Mouse (Mus musculus) limb, embryonic 14.5 days (tissue): Measurements from ENCODE around the gene Ppp1r9b. TPM values are rescaled to one million over a fixed set of nuclear protein-coding genes. Genes with fewer than 3 reads are reported as not detected.

Experiments used
- ATAC-seq: fragments of 200-750 bp; cut with Nextera tagmentation; 2 replicates; pipeline ENCODE4 v1.8.0; 2017; ENCODE audit warnings: low read depth, moderate number of reproducible peaks, moderate TSS enrichment; ENCODE audit not compliant: low FRiP score
- DNase-seq: peaks from one replicate; pipeline ENCODE4 v3.0.0-alpha.2; 2015; ENCODE audit warnings: low spot score
- H3K27ac ChIP-seq: fragments of 300-500 bp; sonication (generic); replicated peaks from 2 replicates; pipeline ENCODE4 v1.5.1; 2014; ENCODE audit warnings: low read depth, mild to moderate bottlenecking, low read length, moderate library complexity, mixed read lengths
- H3K27me3 ChIP-seq: fragments of 300-500 bp; sonication (generic); 2 replicates; pipeline ENCODE4 v1.6.1; 2014; ENCODE audit warnings: low read length, mixed read lengths; ENCODE audit not compliant: control insufficient read depth, insufficient read depth
- H3K36me3 ChIP-seq: fragments of 300-500 bp; sonication (generic); 2 replicates; pipeline ENCODE4 v1.6.1; 2014; ENCODE audit warnings: mild to moderate bottlenecking, low read length, moderate library complexity, mixed read lengths; ENCODE audit not compliant: control insufficient read depth, insufficient read depth
- H3K4me1 ChIP-seq: fragments of 300-500 bp; sonication (generic); 2 replicates; pipeline ENCODE4 v1.6.1; 2014; ENCODE audit warnings: antibody characterized with exemption, low read length, mixed read lengths; ENCODE audit not compliant: control insufficient read depth, insufficient read depth
- H3K4me2 ChIP-seq: fragments of 300-500 bp; sonication (generic); replicated peaks from 2 replicates; pipeline ENCODE4 v1.6.1; 2014; ENCODE audit warnings: low read depth, mild to moderate bottlenecking, low read length, moderate library complexity; ENCODE audit not compliant: severe bottlenecking
- H3K4me3 ChIP-seq: fragments of 300-500 bp; sonication (generic); replicated peaks from 2 replicates; pipeline ENCODE4 v1.5.1; 2014; ENCODE audit warnings: low read length
- H3K9ac ChIP-seq: fragments of 300-500 bp; sonication (generic); 2 replicates; pipeline ENCODE4 v1.6.1; 2014; ENCODE audit warnings: mild to moderate bottlenecking, low read depth, low read length, moderate library complexity; ENCODE audit not compliant: severe bottlenecking
- H3K9me3 ChIP-seq: fragments of 300-500 bp; sonication (generic); 2 replicates; pipeline ENCODE4 v1.6.1; 2016; ENCODE audit warnings: low read length; ENCODE audit not compliant: control insufficient read depth
- POLR2A ChIP-seq: fragments of 200-500 bp; IDR thresholded peaks from 2 replicates; pipeline ENCODE4 v1.8.0; 2012; ENCODE audit warnings: inconsistent platforms, mild to moderate bottlenecking, moderate library complexity, borderline replicate concordance; ENCODE audit not compliant: insufficient read depth, insufficient read length; ENCODE audit errors: extremely low read depth
- WGBS: fragments of 180-500 bp; shearing (Covaris S2); extraction: QIAGEN DNeasy Blood & Tissue Kit; methylation state at CpG from one replicate; pipeline ENCODE4 v1.1.7; 2014; 5-methylcytosine and 5-hydroxymethylcytosine counted together
- polyA plus RNA-seq, 2 experiments: library from polyadenylated mRNA; depleted of rRNA in 1 of 2; stranded (reverse) in 1 of 2; unstranded in 1 of 2; fragments of >200 nt; fragmentation: Nextera tagmentation in 1 of 2; extraction: Ambion mirVana in 1 of 2; gene quantifications; 2 replicates each; pipeline versions ENCODE4 v1.2.1 to v1.2.3; 2012 to 2014

Ppp1r9b gene
- polyA plus RNA-seq, 2 experiments, result 17.3 to 32.8 TPM

DNA sequence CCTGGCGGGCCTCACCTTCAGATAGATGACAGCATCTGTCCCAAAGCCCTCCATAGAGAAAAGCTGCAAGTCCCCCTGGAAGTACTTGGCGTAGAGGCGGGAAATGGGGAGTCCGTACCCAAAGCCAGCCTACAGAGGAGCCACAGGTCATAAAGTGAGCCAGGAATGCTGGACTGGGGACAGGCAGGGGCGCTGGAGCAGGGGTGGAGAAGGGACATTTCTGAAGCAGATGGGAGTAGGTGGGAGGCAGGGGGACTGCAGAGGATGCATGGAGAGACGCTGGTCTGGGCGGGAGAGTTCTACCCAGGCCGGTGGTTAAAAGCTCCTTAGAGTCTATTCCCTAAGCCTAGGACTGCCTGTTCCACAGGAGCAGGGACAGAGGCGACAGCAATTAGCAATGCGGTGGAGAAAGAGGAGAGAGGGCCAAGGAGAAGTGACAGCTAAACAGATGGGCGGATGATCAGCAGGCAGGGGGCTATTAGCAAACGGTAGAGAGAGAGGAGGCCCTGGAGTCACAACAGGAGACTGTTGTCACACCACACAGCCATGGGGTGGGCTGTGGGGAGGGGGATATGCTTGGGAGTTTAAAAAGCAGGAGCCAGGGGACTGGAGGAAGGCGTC, 37.1 kb downstream of the Ppp1r9b start:
- no peaks in the 10 kb centered on the region for H3K4me1 ChIP-seq
- no peak overlapping the region for H3K27ac ChIP-seq
- H3K27me3 ChIP-seq, result no peaks in the 10 kb centered on the region
- H3K36me3 ChIP-seq, result peaks cover 53% of the 10 kb centered on the region
- no peaks in the 10 kb centered on the region for H3K9me3 ChIP-seq
- ATAC-seq (no peak), DNase-seq (no peak)
- no peak for TF ChIP-seq POLR2A
- H3K4me2 ChIP-seq, result no peak overlapping the region
- H3K9ac ChIP-seq, result peak overlapping the region; percentile 17
- 19% methylated on average over 13 of the region's 13 CpGs for WGBS
- H3K4me3 ChIP-seq, result no peak overlapping the region

DNA sequence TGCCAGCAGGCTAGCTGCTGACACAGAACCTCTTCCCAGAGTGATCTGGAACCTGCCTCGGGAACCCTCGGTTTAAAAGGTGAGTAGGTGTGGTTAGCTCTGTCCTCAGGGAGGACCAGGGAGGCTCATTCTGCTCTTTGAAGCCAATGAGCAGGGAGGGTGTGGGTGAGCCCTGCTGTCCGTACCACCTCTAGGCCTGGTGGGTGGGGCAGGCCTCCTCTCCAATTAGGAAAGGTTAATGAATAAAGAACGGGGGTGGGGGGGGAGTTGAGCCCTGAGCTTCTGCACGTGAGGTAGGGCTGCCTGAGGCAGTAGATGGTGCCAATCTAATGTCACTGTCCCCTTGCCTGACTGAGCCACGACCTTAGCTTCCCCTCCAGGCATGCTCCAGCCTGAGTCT, 42.1 kb downstream of the Ppp1r9b start:
- WGBS, result 26% methylated on average over 6 of the region's 6 CpGs
- no peak overlapping the region for H3K9ac ChIP-seq
- H3K27ac ChIP-seq, result no peak overlapping the region
- DNase-seq (no peak), ATAC-seq (no peak)
- H3K4me3 ChIP-seq, result no peak overlapping the region
- no peak overlapping the region for H3K4me2 ChIP-seq
- H3K27me3 ChIP-seq, result no peaks in the 10 kb centered on the region
- no peaks in the 10 kb centered on the region for H3K9me3 ChIP-seq
- no peaks in the 10 kb centered on the region for H3K4me1 ChIP-seq
- peaks cover 23% of the 10 kb centered on the region for H3K36me3 ChIP-seq
- no peak for TF ChIP-seq POLR2A

GRCm38 (mm10) chr11:95033617-95034016, 42.8 kb downstream of the Ppp1r9b start:
- Histone ChIP-seq H3K27me3 (no peaks in the 10 kb centered on the region), H3K36me3 (peaks cover 28% of the 10 kb centered on the region), H3K9me3 (no peaks in the 10 kb centered on the region), H3K4me1 (no peaks in the 10 kb centered on the region), H3K9ac (no peak overlapping the region), H3K27ac (no peak overlapping the region), H3K4me2 (no peak overlapping the region), H3K4me3 (no peak overlapping the region)
- no peak for TF ChIP-seq POLR2A
- DNase-seq, result no peak
- 75% methylated on average over 14 of the region's 14 CpGs for WGBS
- no peak for ATAC-seq

- H3K27ac ChIP-seq, result no peak overlapping the region
- no peak for DNase-seq
- peaks cover 27% of the 10 kb centered on the region for H3K36me3 ChIP-seq
- no peak overlapping the region for H3K9ac ChIP-seq
- H3K4me2 ChIP-seq, result no peak overlapping the region
- no peak overlapping the region for H3K4me3 ChIP-seq
- H3K9me3 ChIP-seq, result no peaks in the 10 kb centered on the region
- H3K4me1 ChIP-seq, result peaks cover under 1% of the 10 kb centered on the region
- no peak for ATAC-seq
- 70% methylated on average over 10 of the region's 10 CpGs for WGBS
- H3K27me3 ChIP-seq, result no peaks in the 10 kb centered on the region
- TF ChIP-seq POLR2A, result no peak
These were observed 44.1 kb downstream of the Ppp1r9b start for GRCm38 (mm10) chr11:95034902-95035301.

DNA sequence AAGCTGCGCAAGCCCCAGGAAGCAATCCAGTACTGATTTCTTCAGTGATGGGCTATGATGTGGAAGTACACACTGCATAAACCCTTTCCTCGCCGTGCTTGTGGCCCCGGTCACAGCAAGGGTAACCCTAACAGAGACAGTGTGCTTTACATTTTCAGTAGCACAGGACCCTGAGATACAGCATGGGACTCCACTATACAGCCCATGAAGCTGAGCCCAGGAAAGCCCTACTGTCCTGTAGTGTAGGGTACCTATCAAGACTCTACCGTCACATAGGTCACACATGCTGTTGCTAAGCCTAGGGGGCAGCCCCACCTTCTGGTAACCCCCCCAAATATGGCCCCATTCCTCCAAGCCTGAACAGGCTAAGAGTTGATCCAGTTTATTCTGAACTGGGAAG, 45.7 kb downstream of the Ppp1r9b start:
- H3K27me3 ChIP-seq, result no peaks in the 10 kb centered on the region
- H3K4me1 ChIP-seq, result peaks cover 7% of the 10 kb centered on the region
- no peak overlapping the region for H3K4me3 ChIP-seq
- H3K9me3 ChIP-seq, result no peaks in the 10 kb centered on the region
- no peak for TF ChIP-seq POLR2A
- WGBS, result 94% methylated on average over 5 of the region's 5 CpGs
- peaks cover 22% of the 10 kb centered on the region for H3K36me3 ChIP-seq
- no peak overlapping the region for H3K9ac ChIP-seq
- H3K27ac ChIP-seq, result no peak overlapping the region
- no peak overlapping the region for H3K4me2 ChIP-seq
- ATAC-seq (no peak), DNase-seq (no peak)

DNA sequence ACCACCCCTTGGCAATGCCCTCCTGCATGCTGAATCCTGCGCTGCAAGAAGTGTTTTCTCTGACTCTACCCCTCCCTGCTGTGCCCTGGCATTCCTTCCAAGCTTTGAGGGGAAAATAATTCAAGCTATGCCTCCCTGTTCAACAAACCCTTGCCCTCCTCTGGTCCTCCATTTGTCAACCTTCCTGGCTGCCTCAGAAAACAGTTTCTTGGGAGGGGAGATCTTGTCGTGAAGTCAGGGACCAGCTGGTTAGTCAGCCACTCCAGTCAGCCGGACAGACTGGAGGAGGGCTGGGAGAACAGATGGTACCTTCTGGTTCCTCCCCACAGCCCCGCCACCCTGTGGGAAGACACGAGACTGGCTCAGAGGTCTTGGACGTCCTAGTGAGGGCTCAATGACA, 46.5 kb downstream of the Ppp1r9b start:
- DNase-seq (no peak), ATAC-seq (no peak)
- 54% methylated on average over 6 of the region's 6 CpGs for whole genome bisulfite sequencing
- no peak overlapping the region for H3K27ac ChIP-seq
- H3K36me3 ChIP-seq, result peaks cover 16% of the 10 kb centered on the region
- no peak for TF ChIP-seq POLR2A
- no peak overlapping the region for H3K4me2 ChIP-seq
- H3K9ac ChIP-seq, result no peak overlapping the region
- no peaks in the 10 kb centered on the region for H3K9me3 ChIP-seq
- H3K4me1 ChIP-seq, result peaks cover 12% of the 10 kb centered on the region
- no peaks in the 10 kb centered on the region for H3K27me3 ChIP-seq
- H3K4me3 ChIP-seq, result no peak overlapping the region
